Mouse (Mus musculus) CD4-positive naive resting alpha-beta T cell, adult 76 days (primary cell): ENCODE measurements around the gene Perm1. TPM values are rescaled to one million over a fixed set of nuclear protein-coding genes. Genes with fewer than 3 reads are reported as not detected.

Experiments used
- total RNA-seq: library from RNA; stranded (reverse); gene quantifications from one replicate; pipeline ENCODE4 v1.2.4, GENCODE M21; 2023

Gene Perm1
- 0.62 TPM for total RNA-seq

DNA sequence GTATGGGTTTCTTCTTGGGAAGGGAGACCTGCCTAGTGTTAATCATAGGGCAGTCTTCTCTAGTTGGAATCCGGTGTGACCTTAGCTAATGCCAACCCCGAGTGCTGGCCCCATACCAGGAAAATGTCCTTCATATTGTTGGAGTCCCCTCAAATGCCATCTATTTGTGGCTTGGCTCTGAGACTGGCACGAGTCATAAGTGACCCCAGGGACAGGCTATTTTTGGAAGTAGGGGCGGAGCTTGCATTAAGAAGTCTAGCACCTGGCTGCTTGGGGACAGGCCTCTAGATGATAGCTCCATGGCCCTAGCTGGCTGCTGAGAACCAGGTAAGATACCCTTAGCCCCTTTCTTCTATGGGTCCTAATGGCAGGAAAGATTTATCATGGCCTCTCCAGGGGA is at the start of gene Perm1:
Perm1 (plus strand) TSS at position 220 of the 400 bp plus-strand sequence.

DNA sequence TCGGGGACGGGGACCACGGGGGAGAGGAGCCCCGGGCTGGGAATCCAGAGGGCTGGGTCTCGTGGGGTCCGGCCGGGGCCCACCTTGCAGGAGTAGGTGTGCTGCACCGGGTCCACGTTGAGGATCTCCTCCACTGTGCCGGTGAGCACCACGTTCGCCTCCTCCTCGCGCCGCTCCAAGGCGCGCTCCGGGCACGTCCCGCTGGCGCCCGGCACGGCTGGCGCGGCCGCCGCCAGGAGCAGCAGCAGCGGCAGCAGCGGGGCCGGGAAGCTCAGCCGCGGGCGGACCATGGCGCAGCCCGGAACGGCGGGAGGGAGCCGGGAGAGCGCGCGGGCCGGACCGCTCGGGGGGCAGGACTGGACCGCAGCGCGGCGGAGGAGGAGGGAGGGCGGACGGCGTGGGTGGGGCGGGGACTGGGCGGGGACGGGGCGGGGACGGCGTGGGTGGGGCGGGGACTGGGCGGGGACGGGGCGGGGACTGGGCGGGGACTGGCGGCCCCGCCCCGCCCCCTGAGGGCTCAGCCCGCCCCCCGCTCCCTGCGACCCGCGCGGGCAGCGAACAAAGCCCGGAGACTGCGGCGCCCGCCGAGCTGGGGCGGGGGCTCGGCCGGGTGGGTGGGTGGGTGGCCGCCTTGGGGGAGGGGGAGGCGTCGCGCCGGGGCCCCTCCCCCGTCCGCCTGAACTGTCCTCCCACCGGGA is 18.4 kb upstream of the Perm1 start, which contains the start of gene Agrn:
Agrn (minus strand) TSS at position 358 of the 698 bp plus-strand sequence.

DNA sequence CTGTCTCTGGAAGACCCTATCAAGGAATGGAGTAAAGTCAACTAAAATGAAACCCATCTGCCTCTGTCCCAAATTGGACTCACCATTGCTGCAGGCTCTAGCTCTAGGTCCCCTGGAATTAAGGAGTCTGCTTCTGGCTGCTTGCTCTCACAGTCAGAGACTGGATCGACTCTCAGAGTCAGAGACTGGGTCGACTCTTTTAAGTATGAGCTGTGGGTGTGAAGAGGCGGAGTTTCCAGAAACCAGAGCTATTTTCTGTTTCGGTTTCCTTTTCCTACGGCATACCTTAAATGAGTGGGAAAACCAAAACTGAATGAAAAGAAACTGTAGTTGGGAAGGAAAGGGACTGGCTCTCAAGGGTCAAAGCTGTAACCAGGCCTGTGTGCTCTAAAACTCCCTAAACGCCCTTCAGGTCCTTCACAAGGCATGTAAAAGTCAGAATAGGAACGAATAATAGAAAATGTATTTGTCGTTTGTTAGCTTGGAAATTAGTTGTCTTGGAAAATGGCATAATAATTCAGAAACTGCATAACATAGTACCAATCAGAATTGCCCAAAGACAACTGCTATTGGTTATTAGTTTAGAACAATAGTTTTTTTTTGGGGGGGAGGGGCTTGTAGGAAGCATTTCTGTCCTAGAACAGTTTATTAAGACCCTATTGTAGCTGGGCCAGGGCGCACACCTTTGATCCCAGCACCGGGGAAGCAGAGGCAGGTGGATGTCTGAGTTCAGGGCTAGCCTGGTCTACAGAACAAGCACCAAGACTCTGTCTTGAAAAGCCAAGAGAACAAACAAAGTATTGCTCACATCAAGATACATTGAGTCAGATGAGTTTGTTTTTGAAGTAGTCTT is 14.8 kb upstream of the Perm1 start, which contains the start of gene Isg15:
Isg15 (minus strand) TSS at position 196 of the 853 bp plus-strand sequence.

DNA sequence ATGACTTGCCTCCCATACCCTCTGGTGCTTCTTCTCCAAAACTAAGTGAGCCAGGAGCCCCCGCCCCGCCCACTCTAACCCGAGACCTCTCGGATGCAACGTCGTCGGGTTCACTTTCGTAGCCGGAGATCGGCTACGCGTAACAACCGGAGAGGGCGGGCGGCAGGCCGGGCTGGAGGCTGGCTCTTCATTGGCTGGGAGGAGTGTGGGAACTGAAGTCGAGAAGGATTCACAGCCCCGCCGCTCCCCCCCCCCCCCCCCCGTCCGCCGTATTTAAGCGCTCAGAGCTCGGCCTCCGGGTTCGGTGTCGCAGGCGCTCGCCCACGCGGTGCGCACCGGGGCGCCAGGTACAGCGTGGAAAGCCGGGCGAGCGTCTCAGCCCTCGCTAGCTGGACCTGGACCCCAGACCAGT is 12.7 kb upstream of the Perm1 start, which contains the start of gene AW011738:
AW011738 (plus strand) TSS at position 304 of the 412 bp plus-strand sequence.

DNA sequence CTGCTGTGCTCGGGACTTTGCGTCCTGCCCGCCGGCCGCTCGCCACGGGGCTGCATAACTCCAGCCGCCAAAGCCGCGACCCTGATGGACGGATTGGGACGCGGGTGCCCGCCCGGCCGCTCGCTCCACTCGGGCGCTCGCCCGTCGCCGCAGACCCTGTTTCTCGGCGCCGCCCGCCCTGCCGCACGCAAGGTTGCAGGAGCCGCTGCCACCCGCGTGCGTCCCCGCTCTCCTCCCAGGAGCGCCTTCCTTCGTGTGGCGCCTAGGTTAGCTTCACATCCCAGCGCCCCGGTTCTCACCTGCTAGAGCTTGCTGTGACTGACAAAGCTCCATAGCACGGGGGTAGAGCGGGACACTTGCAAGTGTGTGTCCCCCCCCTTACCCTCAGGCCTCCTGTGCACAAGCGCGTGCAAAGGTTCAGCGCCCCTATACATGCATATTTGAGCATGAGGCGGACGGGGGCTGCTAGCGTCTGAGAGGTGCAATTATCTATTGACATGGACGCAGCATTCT is 19.1 kb downstream of the Perm1 start, which contains the start of gene Plekhn1:
Plekhn1 (minus strand) TSS at position 157 of the 513 bp plus-strand sequence.

DNA sequence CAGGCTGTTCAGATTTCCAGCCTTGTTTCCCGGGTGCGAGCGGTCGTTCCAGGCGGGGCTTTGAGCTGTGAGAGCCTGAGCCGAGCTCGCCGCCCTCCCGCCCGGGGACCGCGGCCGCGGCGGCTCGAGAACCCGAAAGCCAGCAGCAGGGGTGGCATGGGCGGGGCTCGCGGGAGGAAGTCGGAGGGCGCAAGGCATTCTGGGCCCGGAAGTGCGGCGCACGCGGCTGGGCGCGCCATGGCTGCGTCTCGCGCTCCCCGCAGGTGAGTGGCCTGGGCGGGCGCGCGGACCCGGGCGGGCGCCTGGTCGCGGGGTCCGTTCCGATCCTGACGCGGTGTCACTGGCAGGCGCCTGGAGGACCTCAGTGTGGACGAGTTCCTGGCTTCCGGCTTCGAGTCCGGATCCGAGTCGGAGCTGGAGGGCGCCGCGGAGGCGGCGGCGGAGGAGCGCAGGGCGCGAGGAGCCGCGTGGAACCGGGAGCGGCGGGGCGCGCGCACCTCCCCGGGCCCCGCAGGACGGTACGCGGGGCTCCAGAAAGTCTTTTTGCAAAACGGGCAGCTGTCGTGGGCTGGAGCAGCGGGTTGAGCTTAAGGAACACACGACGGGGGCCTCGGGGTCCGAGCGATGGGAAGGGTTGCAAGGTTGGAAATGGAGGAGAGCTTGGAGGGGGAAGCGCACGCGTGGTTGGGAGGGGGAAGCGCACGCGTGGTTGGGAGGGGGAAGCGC is 20.3 kb downstream of the Perm1 start, which contains the start of gene Noc2l:
Noc2l (plus strand) TSS at position 203 of the 726 bp plus-strand sequence.

DNA sequence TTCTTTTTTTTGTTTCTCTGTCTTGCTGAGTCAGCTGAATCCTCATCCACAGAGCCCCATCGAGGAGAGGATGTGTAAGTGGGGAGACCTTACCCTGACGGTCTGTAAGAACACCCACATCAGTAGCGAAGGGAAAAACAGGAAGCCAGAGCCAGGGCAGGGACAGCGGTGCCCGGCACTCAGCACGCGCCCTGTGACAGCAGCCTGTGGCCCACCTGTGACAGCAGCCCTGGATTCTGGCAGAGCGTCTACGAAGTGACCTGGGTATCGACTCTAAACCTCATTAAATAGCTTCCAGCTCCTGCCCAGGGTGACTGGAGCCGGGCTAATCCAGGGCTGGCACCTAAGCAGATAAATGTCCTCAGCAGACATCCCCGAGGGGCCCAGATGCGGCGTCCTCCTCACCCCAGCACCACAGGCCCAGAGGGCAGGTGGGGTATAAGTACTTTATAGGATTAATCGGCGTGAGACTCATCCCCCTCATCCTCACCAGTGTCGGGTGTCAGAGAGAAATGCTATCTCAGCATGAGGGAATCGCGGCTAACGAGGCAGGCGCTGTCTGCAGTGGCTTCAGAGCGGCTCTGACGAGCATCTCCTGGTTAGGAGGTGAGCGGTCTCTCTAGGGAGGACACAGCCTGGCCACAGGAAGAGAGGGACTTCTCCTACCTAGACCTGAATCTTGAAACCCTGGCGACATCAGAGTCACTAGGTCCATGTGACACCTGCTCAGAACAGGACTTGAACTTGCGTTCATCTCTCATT is 39.6 kb downstream of the Perm1 start, which contains the start of gene Samd11:
Samd11 (minus strand) TSS at position 580 of the 762 bp plus-strand sequence.

Other genes with a start within 250 kb of the Perm1 start
- gene B3galt6, start 223.2 kb upstream of the Perm1 start, total RNA-seq = 4.5 TPM
- gene Sdf4, start 223.0 kb upstream of the Perm1 start, total RNA-seq = 221 TPM
- 33.2 TPM for gene Tnfrsf4, start 202.0 kb upstream of the Perm1 start, total RNA-seq
- 59.7 TPM for gene Tnfrsf18, start 189.7 kb upstream of the Perm1 start, total RNA-seq
- gene Ttll10, start 156.5 kb upstream of the Perm1 start, total RNA-seq = not detected
- 37.9 TPM for gene 9430015G10Rik, start 105.9 kb upstream of the Perm1 start, total RNA-seq
- 0.26 TPM for gene Rnf223, start 85.4 kb upstream of the Perm1 start, total RNA-seq
- 5.0 TPM for gene Agrn, start 18.4 kb upstream of the Perm1 start, total RNA-seq
- 10.8 TPM for gene Isg15, start 15.1 kb upstream of the Perm1 start, total RNA-seq
- 8.2 TPM for gene AW011738, start 12.6 kb upstream of the Perm1 start, total RNA-seq
- gene Plekhn1, start 19.0 kb downstream of the Perm1 start, total RNA-seq = 49.1 TPM
- 96.5 TPM for gene Noc2l, start 20.1 kb downstream of the Perm1 start, total RNA-seq
- gene Samd11, start 39.8 kb downstream of the Perm1 start, total RNA-seq = 1.6 TPM
- gene Vmn2r-ps159, start 115.2 kb downstream of the Perm1 start, total RNA-seq = not detected